Mouse (Mus musculus): ENCODE data around the gene Olfml2b.

DNA sequence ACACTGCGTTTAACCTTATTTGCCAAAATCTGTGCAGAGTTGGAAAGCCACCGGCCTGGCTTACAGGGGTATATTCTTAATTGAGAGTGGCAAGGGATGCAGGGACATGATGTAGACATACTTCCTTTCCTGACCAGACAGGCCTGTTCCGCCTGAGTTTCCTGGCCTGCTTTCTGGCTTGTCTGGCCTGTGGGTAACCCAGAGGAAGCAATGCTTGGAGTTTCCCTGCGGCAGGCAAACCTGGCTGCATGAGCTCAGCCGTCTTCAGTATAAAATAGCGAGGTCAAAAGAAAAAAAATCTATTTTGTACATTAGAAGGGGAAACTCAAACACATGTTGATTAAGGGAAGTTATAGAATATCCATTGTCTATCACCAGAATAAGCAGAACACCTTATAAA is 84.2 kb downstream of the Olfml2b start:
- TF ChIP-seq CTCF (IDR thresholded peaks at IDR 0.05; ENCODE audit: low read depth) (no peak), EP300 (optimal IDR thresholded peaks at IDR 0.05) (no peak)
